Mouse (Mus musculus) lung, embryonic 15.5 days (tissue): ENCODE measurements around the gene Tmem167b. TPM values are rescaled to one million over a fixed set of nuclear protein-coding genes. Genes with fewer than 3 reads are reported as not detected.
"Not testable (repeated sequence)": the region's sequence is repeated elsewhere in the genome, so short reads cannot be mapped to it uniquely, and the experiment has no call there.

Experiments
- ATAC-seq: fragments of 200-750 bp; cut with Nextera tagmentation; 2 replicates; pipeline ENCODE4 v1.8.0; 2017; ENCODE audit warnings: moderate number of reproducible peaks, borderline replicate concordance; ENCODE audit not compliant: low FRiP score, low TSS enrichment; ENCODE audit errors: extremely low read depth
- H3K27ac ChIP-seq: fragments of 300-500 bp; sonication (generic); 2 replicates; pipeline ENCODE4 v1.5.1; 2015; ENCODE audit warnings: moderate library complexity, mild to moderate bottlenecking, inconsistent platforms
- H3K27me3 ChIP-seq: fragments of 300-500 bp; sonication (generic); 2 replicates; pipeline ENCODE4 v1.6.1; 2015; ENCODE audit warnings: inconsistent platforms
- H3K36me3 ChIP-seq: fragments of 300-500 bp; sonication (generic); 2 replicates; pipeline ENCODE4 v1.6.1; 2015; ENCODE audit warnings: inconsistent platforms
- H3K4me1 ChIP-seq: fragments of 300-500 bp; sonication (generic); 2 replicates; pipeline ENCODE4 v1.6.1; 2015; ENCODE audit warnings: inconsistent platforms
- H3K4me2 ChIP-seq: fragments of 300-500 bp; sonication (generic); 2 replicates; pipeline ENCODE4 v1.6.1; 2015; ENCODE audit warnings: inconsistent platforms, mild to moderate bottlenecking, moderate library complexity
- H3K4me3 ChIP-seq: fragments of 300-500 bp; sonication (generic); 2 replicates; pipeline ENCODE4 v1.5.1; 2015; ENCODE audit warnings: mild to moderate bottlenecking, inconsistent platforms
- H3K9ac ChIP-seq: fragments of 300-500 bp; sonication (generic); 2 replicates; pipeline ENCODE4 v1.6.1; 2015; ENCODE audit warnings: inconsistent platforms
- H3K9me3 ChIP-seq: fragments of 300-500 bp; sonication (generic); 2 replicates; pipeline ENCODE4 v1.6.1; 2016; ENCODE audit warnings: inconsistent platforms
- WGBS: fragments of 180-500 bp; shearing (Covaris S2); methylation state at CpG from one replicate; pipeline ENCODE4 v1.1.7; 2015; 5-methylcytosine and 5-hydroxymethylcytosine counted together
- polyA plus RNA-seq: library from polyadenylated mRNA; unstranded; fragments of >200 nt; fragmentation: Nextera tagmentation; extraction: Ambion mirVana; gene quantifications from 2 replicates; pipeline ENCODE4 v1.2.1, GENCODE M21; 2015

The Tmem167b gene
- polyA plus RNA-seq, 1 experiment from 2014 or later, result 43.1 TPM

GRCm38 (mm10) chr3:108569636-108570035, 7.4 kb upstream of the Tmem167b start:
- H3K4me1 ChIP-seq, H3K27me3 ChIP-seq, H3K4me3 ChIP-seq, H3K36me3 ChIP-seq, ATAC-seq, H3K9me3 ChIP-seq, H3K27ac ChIP-seq, H3K9ac ChIP-seq, H3K4me2 ChIP-seq: not testable (repeated sequence)
- 47% methylated on average over 3 of the region's 3 CpGs for WGBS

GRCm38 (mm10) chr3:108567990-108568877, 6.0 kb upstream of the Tmem167b start:
- H3K27me3 ChIP-seq, result no peaks in the 10 kb centered on the region; the same call in 1 of the 2 replicates
- peaks cover 9% of the 10 kb centered on the region for H3K4me1 ChIP-seq
- no peak for ATAC-seq
- H3K4me2 ChIP-seq, result no peak overlapping the region
- H3K27ac ChIP-seq, result no peak overlapping the region
- WGBS, result 57% methylated on average over 15 of the region's 15 CpGs
- H3K9me3 ChIP-seq, result no peaks in the 10 kb centered on the region
- H3K36me3 ChIP-seq, result no peaks in the 10 kb centered on the region
- no peak overlapping the region for H3K4me3 ChIP-seq
- H3K9ac ChIP-seq, result no peak overlapping the region

GRCm38 (mm10) chr3:108563309-108563708, 1.0 kb upstream of the Tmem167b start:
- Histone ChIP-seq H3K36me3 (peaks cover 16% of the 10 kb centered on the region), H3K4me3 (peak overlapping the region; percentile 85), H3K27me3 (no peaks in the 10 kb centered on the region), H3K9me3 (no peaks in the 10 kb centered on the region), H3K9ac (peak overlapping the region; percentile 40), H3K4me2 (peak overlapping the region; percentile 80), H3K4me1 (peaks cover 21% of the 10 kb centered on the region), H3K27ac (peak overlapping the region; percentile 94)
- ATAC-seq, result peak; percentile 21; the same call in 1 of the 2 replicates
- 5% methylated on average over 4 of the region's 4 CpGs for WGBS

GRCm38 (mm10) chr3:108562777-108563271, 558 bp upstream of the Tmem167b start:
- Histone ChIP-seq H3K4me3 (peak overlapping the region; percentile 85), H3K27me3 (no peaks in the 10 kb centered on the region), H3K4me2 (peak overlapping the region; percentile 80), H3K9ac (peak overlapping the region; percentile 40), H3K9me3 (no peaks in the 10 kb centered on the region), H3K27ac (peak overlapping the region; percentile 94), H3K4me1 (peaks cover 21% of the 10 kb centered on the region), H3K36me3 (peaks cover 21% of the 10 kb centered on the region)
- ATAC-seq, result peak; percentile 66
- 5% methylated on average over 15 of the region's 15 CpGs for WGBS

- ATAC-seq, result no peak
- Histone ChIP-seq H3K9ac (no peak overlapping the region), H3K4me3 (no peak overlapping the region), H3K9me3 (no peaks in the 10 kb centered on the region), H3K4me1 (peaks cover 22% of the 10 kb centered on the region), H3K36me3 (peaks cover 31% of the 10 kb centered on the region), H3K27ac (no peak overlapping the region), H3K4me2 (no peak overlapping the region), H3K27me3 (no peaks in the 10 kb centered on the region)
- 81% methylated on average over 4 of the region's 4 CpGs for WGBS
These were observed 4.4 kb downstream of the Tmem167b start for GRCm38 (mm10) chr3:108557888-108558287.

GRCm38 (mm10) chr3:108554587-108555312, 7.5 kb downstream of the Tmem167b start:
- peak overlapping the region; percentile 91 for H3K9ac ChIP-seq
- peak overlapping the region; percentile 71 for H3K4me3 ChIP-seq
- peaks cover 4% of the 10 kb centered on the region; the same call in 1 of the 2 replicates for H3K4me1 ChIP-seq
- H3K36me3 ChIP-seq, result peaks cover 26% of the 10 kb centered on the region
- peak overlapping the region; percentile 77 for H3K27ac ChIP-seq
- WGBS, result 18% methylated on average over 21 of the region's 22 CpGs
- no peaks in the 10 kb centered on the region for H3K9me3 ChIP-seq
- H3K27me3 ChIP-seq, result no peaks in the 10 kb centered on the region
- ATAC-seq, result peak; percentile 94
- peak overlapping the region; percentile 83 for H3K4me2 ChIP-seq

GRCm38 (mm10) chr3:108554111-108554561, 8.1 kb downstream of the Tmem167b start:
- H3K27ac ChIP-seq, result peak overlapping the region; percentile 77
- no peaks in the 10 kb centered on the region for H3K27me3 ChIP-seq
- H3K4me1 ChIP-seq, result peaks cover 4% of the 10 kb centered on the region; the same call in 1 of the 2 replicates
- H3K4me3 ChIP-seq, result peak overlapping the region; percentile 71
- no peaks in the 10 kb centered on the region for H3K9me3 ChIP-seq
- H3K36me3 ChIP-seq, result peaks cover 21% of the 10 kb centered on the region
- ATAC-seq, result peak; percentile 72
- under 1% methylated on average over 42 of the region's 42 CpGs for WGBS
- H3K4me2 ChIP-seq, result peak overlapping the region; percentile 83
- peak overlapping the region; percentile 91 for H3K9ac ChIP-seq

GRCm38 (mm10) chr3:108542299-108542698, 20.0 kb downstream of the Tmem167b start:
- H3K27me3 ChIP-seq, result no peaks in the 10 kb centered on the region
- H3K9me3 ChIP-seq, result no peaks in the 10 kb centered on the region
- no peak overlapping the region for H3K4me3 ChIP-seq
- H3K27ac ChIP-seq, result no peak overlapping the region
- no peak overlapping the region for H3K4me2 ChIP-seq
- 0 out of 2 replicates have a peak, but pooled peaks cover 5% of the 10 kb centered on the region for H3K4me1 ChIP-seq
- WGBS, result 78% methylated on average over 11 of the region's 11 CpGs
- H3K9ac ChIP-seq, result no peak overlapping the region
- ATAC-seq, result no peak
- no peaks in the 10 kb centered on the region for H3K36me3 ChIP-seq

- peak; percentile 41; the same call in 1 of the 2 replicates for ATAC-seq
- H3K27me3 ChIP-seq, result peaks cover 8% of the 10 kb centered on the region; the same call in 1 of the 2 replicates
- peak overlapping the region; percentile 38 for H3K4me2 ChIP-seq
- no peaks in the 10 kb centered on the region for H3K9me3 ChIP-seq
- 0 out of 2 replicates have a peak overlapping the region, but pooled peaks have one; percentile 1 for H3K4me3 ChIP-seq
- 3% methylated on average over 17 of the region's 17 CpGs for WGBS
- H3K36me3 ChIP-seq, result no peaks in the 10 kb centered on the region
- H3K27ac ChIP-seq, result no peak overlapping the region
- peaks cover 16% of the 10 kb centered on the region for H3K4me1 ChIP-seq
- 0 out of 2 replicates have a peak overlapping the region, but pooled peaks have one; percentile 10 for H3K9ac ChIP-seq
These were observed 25.0 kb downstream of the Tmem167b start for GRCm38 (mm10) chr3:108537303-108537702.

GRCm38 (mm10) chr3:108536517-108537260, 25.6 kb downstream of the Tmem167b start, which contains the start of gene 5330417C22Rik:
Gene 5330417C22Rik, minus strand, starts transcription at chr3:108536536.
- peak; percentile 75 for ATAC-seq
- H3K9ac ChIP-seq, result no peak within 1 kb of the TSS
- no peaks in the 10 kb centered on the region for H3K9me3 ChIP-seq
- no peaks in the 10 kb centered on the region for H3K36me3 ChIP-seq
- under 1% methylated on average over 31 of the region's 35 CpGs for WGBS
- H3K27me3 ChIP-seq, result peaks cover 8% of the 10 kb centered on the region; the same call in 1 of the 2 replicates
- H3K27ac ChIP-seq, result no peak within 1 kb of the TSS
- H3K4me2 ChIP-seq, result peak within 1 kb of the TSS; percentile 82
- peak within 1 kb of the TSS; percentile 39 for H3K4me3 ChIP-seq
- peaks cover 16% of the 10 kb centered on the region for H3K4me1 ChIP-seq
